Mouse (Mus musculus) ES-E14 (cell line): ENCODE results near the gene Scaf8.

Experiments
- MAFK ChIP-seq: IDR thresholded peaks from 2 replicates; pipeline ENCODE4 v1.6.1; 2014; ENCODE audit warnings: mild to moderate bottlenecking, low read depth, low read length, inconsistent platforms; ENCODE audit not compliant: insufficient read depth
- ZC3H11A ChIP-seq: IDR thresholded peaks from 2 replicates; pipeline ENCODE4 v1.6.1; 2012; ENCODE audit warnings: low read depth, mild to moderate bottlenecking, inconsistent platforms, low read length, borderline replicate concordance

GRCm38 (mm10) chr17:3149541-3149940 lies 34.8 kb downstream of the Scaf8 start:
- TF ChIP-seq ZC3H11A (no peak), MAFK (no peak)
